Mouse (Mus musculus): Measurements from ENCODE around the gene D630023F18Rik. TPM values are rescaled to one million over a fixed set of nuclear protein-coding genes. Genes with fewer than 3 reads are reported as not detected.

The D630023F18Rik gene
- polyA plus RNA-seq, 1 experiment from 2014 or later, result not detected

DNA sequence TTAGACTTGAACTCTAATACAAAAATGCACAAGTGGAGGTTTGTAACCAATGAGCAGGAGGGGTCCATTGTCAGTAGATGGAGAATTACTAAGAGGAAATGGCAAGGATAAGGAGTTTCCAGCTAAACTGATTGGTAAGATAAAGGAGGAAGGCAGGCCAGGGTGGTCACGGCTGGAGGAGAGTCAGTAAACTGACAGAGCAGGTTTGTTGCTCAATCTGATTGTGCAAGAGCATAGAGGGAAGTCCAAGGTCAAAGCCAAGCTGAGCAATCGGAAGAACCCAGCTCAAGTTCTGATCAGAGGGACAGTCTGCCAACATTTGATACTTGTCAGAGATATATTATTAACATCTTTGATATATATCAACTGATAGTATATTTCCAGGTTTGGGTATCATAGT lies 32.6 kb downstream of the D630023F18Rik start:
- no peaks in the 10 kb centered on the region for H3K9me3 ChIP-seq (ENCODE audit: low read depth, low read length)
- H3K9ac ChIP-seq, result no peak overlapping the region
- H3K4me2 ChIP-seq, result no peak overlapping the region
- no peak for TF ChIP-seq CTCF (IDR thresholded peaks at IDR 0.05; ENCODE audit: low read depth)
- ATAC-seq (ENCODE audit: insufficient read depth) (no peak), DNase-seq (peak; percentile 11)
- H3K4me3 ChIP-seq (ENCODE audit: low read depth, low read length), result no peak overlapping the region
- no peaks in the 10 kb centered on the region for H3K4me1 ChIP-seq (ENCODE audit: insufficient read depth)
- H3K27me3 ChIP-seq (ENCODE audit: insufficient read depth, low read length), result no peaks in the 10 kb centered on the region
- H3K36me3 ChIP-seq (ENCODE audit: insufficient read depth), result no peaks in the 10 kb centered on the region
- H3K27ac ChIP-seq (ENCODE audit: low read depth), result no peak overlapping the region
- WGBS, result 50% methylated on average over 2 of the region's 2 CpGs

DNA sequence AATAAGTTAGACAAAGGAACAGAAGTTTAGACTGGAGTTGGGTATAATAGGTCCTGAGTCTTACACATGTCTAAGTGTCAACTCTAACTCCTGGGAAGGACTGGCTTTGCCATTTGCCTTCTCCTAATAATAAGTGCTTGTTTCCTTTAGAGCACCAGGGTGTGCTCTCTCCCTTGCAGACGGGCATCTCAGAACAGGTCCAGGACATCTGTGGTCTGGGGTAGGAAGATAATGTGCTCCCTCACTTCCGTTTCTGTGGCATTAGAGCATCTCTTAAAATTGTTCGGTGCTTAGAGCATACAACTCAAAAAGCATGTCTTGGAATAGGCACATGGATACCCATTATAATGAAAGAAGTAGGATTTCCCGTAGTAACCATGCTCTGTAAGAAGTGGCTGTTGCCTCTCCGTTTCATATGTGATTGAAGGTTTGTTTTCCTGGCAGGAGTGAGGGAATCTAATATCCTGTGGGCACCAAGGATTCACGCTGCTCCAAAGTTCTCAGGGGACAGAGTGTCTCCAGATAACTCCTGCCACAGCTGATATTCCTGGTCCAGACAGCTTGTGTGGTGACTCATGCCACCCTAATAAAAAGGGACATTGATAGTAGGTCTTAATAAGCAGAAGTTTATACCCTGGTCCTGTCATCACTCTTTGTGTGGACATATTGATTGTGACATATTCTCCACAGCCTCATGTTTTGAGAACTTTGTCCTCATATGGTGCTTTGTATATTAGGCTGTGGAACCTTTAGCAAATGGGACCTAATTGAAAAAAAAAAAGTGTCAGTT lies 34.3 kb downstream of the D630023F18Rik start:
- H3K27me3 ChIP-seq (ENCODE audit: insufficient read depth, low read length), result no peaks in the 10 kb centered on the region
- no peak for DNase-seq
- H3K27ac ChIP-seq (ENCODE audit: low read depth), result no peak overlapping the region
- ATAC-seq (ENCODE audit: insufficient read depth), result no peak
- no peaks in the 10 kb centered on the region for H3K4me1 ChIP-seq (ENCODE audit: insufficient read depth)
- WGBS, result 64% methylated on average over 6 of the region's 6 CpGs
- no peak overlapping the region for H3K9ac ChIP-seq
- no peaks in the 10 kb centered on the region for H3K36me3 ChIP-seq (ENCODE audit: insufficient read depth)
- H3K4me2 ChIP-seq, result no peak overlapping the region
- H3K9me3 ChIP-seq (ENCODE audit: low read depth, low read length), result no peaks in the 10 kb centered on the region
- TF ChIP-seq CTCF (IDR thresholded peaks at IDR 0.05; ENCODE audit: low read depth), result no peak
- no peak overlapping the region for H3K4me3 ChIP-seq (ENCODE audit: low read depth, low read length)

DNA sequence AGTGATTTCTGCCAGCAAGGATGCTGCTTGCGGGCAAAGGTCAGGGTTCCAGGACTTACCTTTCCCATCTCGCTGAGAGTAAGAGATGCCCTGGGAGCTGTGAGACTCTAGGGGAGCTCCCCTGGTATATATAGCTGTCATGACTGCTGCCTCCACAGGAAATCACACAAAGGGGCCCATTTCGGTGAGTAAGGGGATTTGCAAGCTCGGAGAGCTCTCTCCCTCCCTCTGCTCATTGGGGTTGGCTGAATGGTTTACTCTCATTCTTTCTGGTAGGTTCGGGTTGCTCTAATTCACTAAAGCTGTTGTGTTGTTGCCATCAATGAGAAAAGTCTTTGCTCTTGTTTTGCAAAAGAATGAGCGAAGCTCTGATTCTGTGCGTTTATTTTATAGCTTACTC lies 40.8 kb downstream of the D630023F18Rik start, which contains the start of gene Crygb:
Gene Crygb, minus strand, starts transcription at position 101 of the 400 bp plus-strand sequence.
- 41% methylated on average over 7 of the region's 7 CpGs for WGBS

DNA sequence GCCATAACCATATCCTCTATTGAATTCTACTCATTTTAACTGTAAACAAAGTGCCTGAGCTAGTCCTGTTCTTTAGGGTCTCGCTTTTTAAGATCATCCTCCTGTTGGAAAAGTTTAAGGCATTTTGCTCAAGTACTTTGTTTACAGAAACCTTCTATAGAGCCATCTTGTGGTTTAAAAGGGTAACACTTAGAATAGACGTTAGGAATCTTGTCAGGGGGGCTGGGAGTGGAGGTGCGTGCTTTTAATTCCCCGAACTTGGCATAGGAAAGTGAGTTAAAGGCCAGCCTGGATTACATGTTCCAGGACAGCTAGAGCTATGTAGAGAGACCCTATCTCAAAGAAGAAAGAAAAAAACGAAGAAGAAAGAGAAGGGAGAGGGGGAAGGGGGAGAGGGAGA lies 47.4 kb downstream of the D630023F18Rik start:
- TF ChIP-seq CTCF (IDR thresholded peaks at IDR 0.05; ENCODE audit: low read depth), result peak; percentile 40
- Histone ChIP-seq H3K9ac (no peak overlapping the region), H3K27ac (ENCODE audit: low read depth) (no peak overlapping the region), H3K27me3 (ENCODE audit: insufficient read depth, low read length) (no peaks in the 10 kb centered on the region), H3K9me3 (ENCODE audit: low read depth, low read length) (no peaks in the 10 kb centered on the region), H3K4me1 (ENCODE audit: insufficient read depth) (no peaks in the 10 kb centered on the region), H3K4me2 (no peak overlapping the region), H3K36me3 (ENCODE audit: insufficient read depth) (no peaks in the 10 kb centered on the region), H3K4me3 (ENCODE audit: low read depth, low read length) (no peak overlapping the region)
- 13% methylated on average over 5 of the region's 5 CpGs for WGBS
- DNase-seq, result peak; percentile 40
- no peak for ATAC-seq (ENCODE audit: insufficient read depth)

More for the DNA sequence above, 40.8 kb downstream of the D630023F18Rik start, which contains the start of gene Crygb:
- Histone ChIP-seq H3K36me3 (ENCODE audit: insufficient read depth) (no peaks in the 10 kb centered on the region), H3K4me1 (ENCODE audit: insufficient read depth) (no peaks in the 10 kb centered on the region), H3K9ac (no peak within 1 kb of the TSS), H3K9me3 (ENCODE audit: low read depth, low read length) (no peaks in the 10 kb centered on the region), H3K27ac (ENCODE audit: low read depth) (no peak within 1 kb of the TSS), H3K27me3 (ENCODE audit: insufficient read depth, low read length) (no peaks in the 10 kb centered on the region), H3K4me2 (no peak within 1 kb of the TSS), H3K4me3 (ENCODE audit: low read depth, low read length) (no peak within 1 kb of the TSS)
- TF ChIP-seq CTCF (IDR thresholded peaks at IDR 0.05; ENCODE audit: low read depth), result no peak
- DNase-seq, result no peak
- ATAC-seq (ENCODE audit: insufficient read depth), result no peak

DNA sequence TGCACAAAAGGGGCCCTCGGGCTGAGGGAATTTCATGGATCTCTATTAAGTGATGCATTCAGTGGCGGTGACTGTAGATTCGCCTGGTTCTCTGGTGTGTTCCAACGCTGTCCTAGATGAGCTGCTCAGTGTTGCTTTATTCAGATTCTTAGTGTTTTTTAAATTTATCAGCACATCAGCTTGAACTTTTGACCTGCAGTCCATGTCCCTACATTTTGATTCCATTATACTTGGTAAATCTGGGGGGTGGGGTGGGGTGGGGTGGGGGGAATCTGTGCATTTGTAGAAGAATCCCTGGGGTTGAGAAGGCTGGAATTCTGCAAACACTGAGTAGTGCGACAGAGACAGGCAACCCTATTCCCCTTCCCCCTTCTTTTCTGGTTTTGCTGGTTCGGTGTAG lies 49.4 kb downstream of the D630023F18Rik start, which contains the start of gene Crygc:
Gene Crygc, minus strand, starts transcription at position 101 of the 400 bp plus-strand sequence.
- Histone ChIP-seq H3K9me3 (ENCODE audit: low read depth, low read length) (no peaks in the 10 kb centered on the region), H3K27me3 (ENCODE audit: insufficient read depth, low read length) (no peaks in the 10 kb centered on the region), H3K4me3 (ENCODE audit: low read depth, low read length) (no peak within 1 kb of the TSS), H3K4me1 (ENCODE audit: insufficient read depth) (no peaks in the 10 kb centered on the region), H3K4me2 (no peak within 1 kb of the TSS), H3K36me3 (ENCODE audit: insufficient read depth) (no peaks in the 10 kb centered on the region), H3K27ac (ENCODE audit: low read depth) (no peak within 1 kb of the TSS), H3K9ac (no peak within 1 kb of the TSS)
- TF ChIP-seq CTCF (IDR thresholded peaks at IDR 0.05; ENCODE audit: low read depth), result no peak
- WGBS, result 61% methylated on average over 6 of the region's 6 CpGs
- DNase-seq (no peak), ATAC-seq (ENCODE audit: insufficient read depth) (no peak)

DNA sequence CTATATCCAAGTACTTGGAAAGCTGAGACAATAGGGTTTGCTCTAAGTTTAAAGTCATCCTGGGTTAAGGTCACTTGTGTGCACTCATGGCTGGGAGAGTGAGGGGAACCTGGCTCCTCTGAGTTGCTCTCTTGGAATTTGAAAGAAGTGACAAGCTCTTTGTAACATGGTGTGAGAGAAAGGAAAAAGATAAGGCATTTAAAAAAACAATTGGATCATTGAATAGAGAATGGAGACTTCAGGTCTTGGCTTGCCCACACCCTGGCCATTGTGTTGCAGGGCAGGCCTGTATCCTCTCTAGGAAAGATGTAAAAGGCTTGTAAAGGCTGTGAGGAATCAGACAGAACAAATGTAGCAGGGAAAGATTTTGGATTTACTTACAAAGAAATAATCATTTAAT lies 55.2 kb downstream of the D630023F18Rik start:
- no peak for ATAC-seq (ENCODE audit: insufficient read depth)
- no peak for DNase-seq
- no peak overlapping the region for H3K4me3 ChIP-seq (ENCODE audit: low read depth, low read length)
- no peak overlapping the region for H3K4me2 ChIP-seq
- no peak overlapping the region for H3K9ac ChIP-seq
- H3K27ac ChIP-seq (ENCODE audit: low read depth), result no peak overlapping the region
- H3K36me3 ChIP-seq (ENCODE audit: insufficient read depth), result no peaks in the 10 kb centered on the region
- H3K4me1 ChIP-seq (ENCODE audit: insufficient read depth), result no peaks in the 10 kb centered on the region
- no peak for TF ChIP-seq CTCF (IDR thresholded peaks at IDR 0.05; ENCODE audit: low read depth)
- no peaks in the 10 kb centered on the region for H3K27me3 ChIP-seq (ENCODE audit: insufficient read depth, low read length)
- H3K9me3 ChIP-seq (ENCODE audit: low read depth, low read length), result no peaks in the 10 kb centered on the region

DNA sequence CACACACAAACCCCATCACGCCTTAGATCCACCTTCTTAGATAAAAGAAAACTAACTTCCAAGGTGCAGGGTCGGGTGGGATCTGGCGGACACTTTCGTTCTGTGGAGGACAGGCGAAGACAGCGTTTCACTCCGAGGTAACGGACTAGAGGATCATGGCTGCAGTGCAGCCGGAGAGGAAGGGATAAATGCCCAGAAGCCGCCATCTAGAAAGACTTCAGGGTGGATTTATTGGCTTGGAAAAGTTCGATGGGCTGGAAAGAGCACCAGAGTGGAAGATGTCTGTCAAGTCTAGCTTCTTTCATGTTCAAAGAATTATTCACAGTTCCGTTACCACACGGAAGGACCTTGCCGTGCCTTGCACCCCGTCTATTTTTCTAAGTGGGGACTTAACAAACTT lies 58.8 kb downstream of the D630023F18Rik start:
- H3K4me1 ChIP-seq (ENCODE audit: insufficient read depth), result no peaks in the 10 kb centered on the region
- ATAC-seq (ENCODE audit: insufficient read depth) (no peak), DNase-seq (no peak)
- H3K9me3 ChIP-seq (ENCODE audit: low read depth, low read length), result no peaks in the 10 kb centered on the region
- no peaks in the 10 kb centered on the region for H3K27me3 ChIP-seq (ENCODE audit: insufficient read depth, low read length)
- no peak overlapping the region for H3K9ac ChIP-seq
- no peak overlapping the region for H3K4me3 ChIP-seq (ENCODE audit: low read depth, low read length)
- TF ChIP-seq CTCF (IDR thresholded peaks at IDR 0.05; ENCODE audit: low read depth), result no peak
- no peaks in the 10 kb centered on the region for H3K36me3 ChIP-seq (ENCODE audit: insufficient read depth)
- 80% methylated on average over 15 of the region's 15 CpGs for WGBS
- H3K27ac ChIP-seq (ENCODE audit: low read depth), result no peak overlapping the region
- no peak overlapping the region for H3K4me2 ChIP-seq
